In genomic region chr13:105294715-105295114, GRCm38 (mm10) we compare ENCODE assay signal across 8 mouse cellular contexts. TPM values are rescaled to one million over a fixed set of nuclear protein-coding genes. Genes with fewer than 3 reads are reported as not detected.
DNase-seq lines count a peak whose midpoint lies in the region; ATAC-seq and TF ChIP-seq lines count a peak whose summit lies in the region.

Gene Rnf180, minus strand, starts transcription at chr13:105294815.

- no peaks in the 10 kb centered on the region for H3K9me3 ChIP-seq in embryonic facial prominence, embryonic 15.5 days (replicated peaks)
- H3K9me3 ChIP-seq in intestine, postnatal 0 days (ENCODE audit: control insufficient read depth), result no peaks in the 10 kb centered on the region
- no peaks in the 10 kb centered on the region for H3K9me3 ChIP-seq in midbrain, embryonic 15.5 days

- no peaks in the 10 kb centered on the region for H3K27me3 ChIP-seq in embryonic facial prominence, embryonic 15.5 days
- no peaks in the 10 kb centered on the region for H3K27me3 ChIP-seq in intestine, postnatal 0 days (replicated peaks; ENCODE audit: control insufficient read depth, insufficient read depth, low read length)
- no peaks in the 10 kb centered on the region for H3K27me3 ChIP-seq in midbrain, embryonic 15.5 days (replicated peaks)

- no peak for DNase-seq in layer of hippocampus, adult 2 months (ENCODE audit: low spot score in 2 of 2)
- DNase-seq in layer of hippocampus, adult 9-11 months, result no peak
- DNase-seq in frontal cortex, postnatal 36 days (ENCODE audit: low spot score in 2 of 2), result no peak
- DNase-seq in retina, embryonic 14.5 days (ENCODE audit: low spot score), result no peak
- no peak for DNase-seq in ovary, postnatal 10 days (ENCODE audit: low spot score)

- 46% methylated on average over 11 of the region's 11 CpGs for WGBS in embryonic facial prominence, embryonic 15.5 days
- WGBS in intestine, postnatal 0 days, result 48% methylated on average over 11 of the region's 11 CpGs
- WGBS in midbrain, embryonic 15.5 days, result 51% methylated on average over 11 of the region's 11 CpGs

- no peak for ATAC-seq in embryonic facial prominence, embryonic 15.5 days (ENCODE audit: insufficient number of reproducible peaks, low FRiP score, low TSS enrichment, low read depth)
- no peak for ATAC-seq in intestine, postnatal 0 days
- ATAC-seq in midbrain, embryonic 15.5 days (replicated peaks), result no peak

- peak within 1 kb of the TSS; percentile 89 for H3K4me2 ChIP-seq in embryonic facial prominence, embryonic 15.5 days (replicated peaks)
- H3K4me2 ChIP-seq in intestine, postnatal 0 days (replicated peaks; ENCODE audit: low read depth), result peak within 1 kb of the TSS; percentile 100
- peak within 1 kb of the TSS; percentile 79 for H3K4me2 ChIP-seq in midbrain, embryonic 15.5 days

- H3K4me1 ChIP-seq in embryonic facial prominence, embryonic 15.5 days, result peaks cover 18% of the 10 kb centered on the region
- no peaks in the 10 kb centered on the region; the same call in 1 of the 2 replicates for H3K4me1 ChIP-seq in intestine, postnatal 0 days (replicated peaks; ENCODE audit: control insufficient read depth, insufficient read depth, low read length)
- peaks cover 27% of the 10 kb centered on the region for H3K4me1 ChIP-seq in midbrain, embryonic 15.5 days

- no peaks in the 10 kb centered on the region for H3K36me3 ChIP-seq in embryonic facial prominence, embryonic 15.5 days
- no peaks in the 10 kb centered on the region for H3K36me3 ChIP-seq in intestine, postnatal 0 days (ENCODE audit: control insufficient read depth, insufficient read depth)
- H3K36me3 ChIP-seq in midbrain, embryonic 15.5 days (replicated peaks), result no peaks in the 10 kb centered on the region

- H3K4me3 ChIP-seq in layer of hippocampus, adult 2 months, result peak within 1 kb of the TSS; percentile 73
- H3K4me3 ChIP-seq in embryonic facial prominence, embryonic 15.5 days (replicated peaks), result peak within 1 kb of the TSS; percentile 82
- peak within 1 kb of the TSS; percentile 70 for H3K4me3 ChIP-seq in intestine, postnatal 0 days (ENCODE audit: low read depth, low read length)
- peak within 1 kb of the TSS; percentile 80 for H3K4me3 ChIP-seq in midbrain, embryonic 15.5 days

- TF ChIP-seq CTCF in layer of hippocampus, adult 2 months (conservative IDR thresholded peaks at IDR 0.05), result no peak
- no peak for TF ChIP-seq CTCF in intestine, postnatal 0 days (IDR thresholded peaks at IDR 0.05; ENCODE audit: low read depth)

- H3K27ac ChIP-seq in layer of hippocampus, adult 2 months, result peak within 1 kb of the TSS; percentile 91
- H3K27ac ChIP-seq in embryonic facial prominence, embryonic 15.5 days (replicated peaks), result peak within 1 kb of the TSS; percentile 3
- no peak within 1 kb of the TSS for H3K27ac ChIP-seq in intestine, postnatal 0 days (ENCODE audit: low read depth, low read length)
- H3K27ac ChIP-seq in midbrain, embryonic 15.5 days, result peak within 1 kb of the TSS; percentile 81

- H3K9ac ChIP-seq in embryonic facial prominence, embryonic 15.5 days, result peak within 1 kb of the TSS; percentile 71
- peak within 1 kb of the TSS; percentile 77 for H3K9ac ChIP-seq in intestine, postnatal 0 days (ENCODE audit: low read depth, low read length)
- peak within 1 kb of the TSS; percentile 76 for H3K9ac ChIP-seq in midbrain, embryonic 15.5 days

RNA-seq across cellular contexts. Expression of gene Rnf180, which starts in this region (rescaled TPM):
- 10 to 100 TPM; 17.3 to 18.8 TPM for total RNA-seq in layer of hippocampus, adult 2 months (2021)
- 6.6 and 6.8 TPM in 2 replicates for polyA plus RNA-seq in embryonic facial prominence, embryonic 15.5 days (2015; fragmentation: Nextera tagmentation; extraction: Ambion mirVana)
- 1.3 TPM in 2 replicates for polyA plus RNA-seq in intestine, postnatal 0 days (2015; fragmentation: Nextera tagmentation; extraction: Ambion mirVana)
- polyA plus RNA-seq in midbrain, embryonic 15.5 days (2015; fragmentation: Nextera tagmentation; extraction: Ambion mirVana), result 34.3 and 35.6 TPM in 2 replicates
